Mouse (Mus musculus) gastrocnemius, adult 8-10 months (tissue): ENCODE results near the gene Calml4. TPM values are rescaled to one million over a fixed set of nuclear protein-coding genes. Genes with fewer than 3 reads are reported as not detected.
A peak's percentile ranks its signal among the peaks of the same experiment; 100 is the strongest.
"Not testable (repeated sequence)": the region's sequence is repeated elsewhere in the genome, so short reads cannot be mapped to it uniquely, and the experiment has no call there.

ENCODE experiments used
- DNase-seq, 2 experiments: peaks; one replicate each; pipeline ENCODE4 v3.0.0; 2022; ENCODE audit warnings: low spot score in 2 of 2
- total RNA-seq, 4 experiments: library from RNA; stranded (reverse); gene quantifications; 2 replicates each; pipeline ENCODE4 v1.2.4; 2022

Gene Calml4
- 1 to 10 TPM in 3 of 4 experiments, under 1 TPM in 1; 0.86 to 1.9 (median 1.4) TPM for total RNA-seq

- peak; percentile 75 to 80 for DNase-seq
Observed at GRCm38 (mm10) chr9:62857719-62858261, at the start of gene Calml4. Calml4 (plus strand) TSS chr9:62858080.

DNA sequence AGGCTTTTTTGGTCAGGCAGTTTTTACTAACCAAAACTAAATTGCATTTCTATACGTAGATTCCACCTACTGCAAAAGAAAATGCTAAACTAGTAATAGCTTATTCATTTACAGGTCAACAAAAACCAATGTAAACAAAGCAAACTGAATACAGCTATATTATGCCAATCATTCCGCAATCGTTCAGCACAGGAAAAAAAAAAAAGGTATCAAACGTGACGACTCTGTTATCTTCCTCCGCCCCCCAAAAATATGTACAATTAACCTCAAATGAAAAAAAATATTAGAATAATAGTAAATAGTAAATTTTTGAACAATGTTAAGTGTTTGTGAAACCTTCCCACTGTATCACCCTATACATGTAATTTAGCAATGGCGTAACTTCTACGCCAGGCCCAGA, 47.8 kb upstream of the Calml4 start:
- DNase-seq: no peak

DNA sequence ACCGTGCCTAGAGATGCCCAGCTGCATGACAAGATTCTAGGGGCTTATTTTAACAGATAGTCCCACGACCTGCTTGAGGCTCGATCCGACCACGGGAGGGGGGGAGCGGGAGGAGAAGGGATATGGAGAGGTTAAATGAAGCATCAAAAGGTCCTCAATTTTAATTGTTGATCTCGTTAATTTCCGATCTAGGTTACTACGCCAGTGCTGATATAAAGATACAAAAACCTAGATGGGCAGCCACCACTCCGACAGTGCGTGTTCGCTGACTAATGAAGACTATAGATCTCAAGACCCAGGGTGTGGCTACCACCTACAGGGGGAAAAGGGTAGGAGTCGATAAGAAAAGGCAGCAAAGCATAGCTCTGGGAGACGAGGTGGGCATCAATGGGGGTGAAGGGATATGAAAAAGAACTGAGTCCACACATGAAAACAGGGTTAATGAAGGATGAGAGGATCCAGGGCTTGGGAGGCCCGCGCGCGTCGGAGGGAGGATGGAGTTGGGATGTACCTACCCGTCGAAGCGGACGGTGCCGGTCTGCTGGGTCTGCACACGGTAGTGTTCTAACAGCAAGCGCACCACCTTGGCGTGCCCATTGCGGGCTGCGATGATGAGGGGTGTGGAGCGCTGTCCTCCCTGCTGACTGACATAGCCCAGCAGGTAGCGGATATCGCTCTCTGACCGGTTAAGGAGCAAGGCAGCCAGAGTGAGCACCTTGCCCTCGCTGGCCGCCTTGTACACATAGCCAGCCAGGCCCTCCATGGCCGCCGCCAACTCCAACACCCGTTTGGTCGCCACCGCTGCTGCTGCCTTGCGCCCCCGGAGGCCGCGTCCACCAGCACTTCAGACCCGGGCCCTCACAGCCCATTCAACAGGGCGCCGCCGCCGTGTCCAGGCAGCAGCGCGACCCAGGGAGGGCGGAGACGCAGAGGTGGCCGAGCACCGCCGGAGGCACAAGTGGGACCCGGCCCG, 47.1 kb upstream of the Calml4 start:
- peak in 1 of 2 experiments; percentile 10 for DNase-seq

GRCm38 (mm10) chr9:62811516-62812121, 46.3 kb upstream of the Calml4 start, which contains the start of gene Fem1b:
Fem1b (minus strand) TSS chr9:62811934.
- DNase-seq: peak; percentile 80 to 81

GRCm38 (mm10) chr9:62812216-62813049, 45.4 kb upstream of the Calml4 start:
- no peak for DNase-seq

DNA sequence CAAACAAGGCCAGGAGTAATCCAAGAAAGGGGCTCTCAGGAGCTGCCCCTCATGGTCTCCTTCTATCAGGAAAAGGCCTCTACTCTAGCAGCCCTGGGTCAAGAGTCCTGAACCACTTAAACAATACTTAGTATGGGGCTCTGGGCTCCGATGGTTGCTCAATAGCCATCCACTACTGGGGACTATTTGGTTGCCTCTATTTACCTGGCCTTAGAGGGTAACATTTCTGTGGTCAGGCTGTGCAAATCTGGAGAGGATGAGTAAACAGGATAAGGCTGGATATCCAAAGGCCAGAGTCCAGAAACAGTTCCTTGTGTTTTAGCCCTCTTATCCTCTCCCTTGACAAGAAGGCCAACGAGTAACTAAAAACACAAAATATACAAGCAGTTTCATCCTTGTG, 43.1 kb upstream of the Calml4 start:
- no peak for DNase-seq

GRCm38 (mm10) chr9:62816323-62817098, 41.4 kb upstream of the Calml4 start:
- no peak for DNase-seq

DNA sequence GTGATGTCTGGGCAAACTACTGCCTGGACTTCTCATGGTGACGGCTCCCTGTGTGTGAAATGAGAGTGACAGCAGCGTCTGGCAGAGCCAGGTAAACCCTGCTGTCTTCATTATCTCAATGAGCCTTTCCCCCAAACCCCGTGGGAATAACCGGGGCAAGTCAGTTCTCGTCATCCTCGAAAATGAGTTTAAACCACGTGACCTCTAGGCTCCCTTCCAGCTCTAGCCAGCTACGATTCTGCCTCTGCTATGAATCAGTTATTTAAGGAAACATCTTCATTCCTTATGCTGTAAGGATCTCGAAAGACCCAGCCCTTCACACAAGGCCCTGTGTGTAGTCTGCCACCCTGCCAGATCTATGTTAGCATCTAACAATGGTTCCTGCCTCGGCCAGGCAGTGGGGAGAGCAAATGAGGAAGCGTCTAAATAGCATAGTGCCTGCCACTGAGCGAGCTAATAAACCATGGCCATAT, 40.7 kb upstream of the Calml4 start:
- DNase-seq: no peak

DNA sequence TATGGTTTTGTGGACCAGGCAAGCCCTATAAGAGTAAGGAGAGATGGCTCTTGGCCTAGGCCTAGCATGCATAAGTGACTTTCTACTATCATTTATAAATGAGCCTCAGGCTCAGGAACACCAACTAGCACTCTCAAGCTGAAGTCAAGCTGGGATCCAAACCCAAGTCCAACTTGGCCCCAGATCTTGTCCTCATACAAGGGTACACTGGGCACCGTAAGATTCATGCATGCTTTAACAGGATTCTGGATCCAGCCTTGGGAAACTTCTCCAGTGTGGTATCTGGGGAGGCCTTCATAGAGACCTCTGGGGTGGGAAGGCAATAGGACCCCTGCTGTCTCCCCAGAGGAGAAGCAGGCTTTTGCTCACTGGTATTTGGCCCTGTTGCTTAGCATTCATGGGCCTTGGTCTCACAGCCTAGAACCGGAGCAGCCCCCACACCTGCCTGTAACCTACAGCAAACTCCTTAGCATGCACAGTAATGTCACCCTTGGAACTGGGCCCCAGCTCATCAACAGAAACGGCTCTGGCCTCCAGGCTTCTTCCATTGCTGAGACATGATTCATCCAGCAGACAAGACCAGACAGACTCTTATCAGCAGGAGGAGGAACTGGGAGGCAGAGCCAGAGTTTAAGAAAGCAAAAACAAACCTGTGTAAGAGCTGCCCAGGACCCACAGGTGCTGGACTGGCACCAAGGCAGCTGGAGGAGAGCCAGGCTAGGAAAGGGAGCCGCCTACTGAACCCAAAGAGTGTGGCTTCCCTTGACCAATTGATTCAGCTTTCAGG, 39.9 kb upstream of the Calml4 start:
- no peak for DNase-seq

- no peak for DNase-seq
Observed at GRCm38 (mm10) chr9:62819494-62819893, 38.4 kb upstream of the Calml4 start.

- DNase-seq: not testable (repeated sequence)
Observed at GRCm38 (mm10) chr9:62819910-62820309, 38.0 kb upstream of the Calml4 start.

DNA sequence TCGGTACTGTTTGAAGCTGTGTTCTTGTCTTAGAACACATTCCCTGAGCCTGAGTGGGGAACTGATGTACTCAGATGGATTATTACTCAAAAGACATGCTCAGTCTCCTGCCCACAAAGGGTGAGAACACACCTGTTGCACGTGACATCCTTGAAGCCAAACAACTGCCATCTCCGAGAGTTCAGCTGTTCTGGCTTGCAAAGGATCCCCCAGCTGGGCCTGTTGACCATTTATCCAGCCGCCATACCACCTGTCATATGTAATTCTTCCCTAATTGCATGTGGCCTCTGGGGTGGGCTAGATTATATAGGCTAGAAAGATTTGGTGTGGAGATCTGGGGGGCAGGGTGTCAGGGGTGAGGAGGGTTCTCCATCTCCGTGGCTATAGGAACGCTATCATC, 37.1 kb upstream of the Calml4 start:
- no peak for DNase-seq

DNA sequence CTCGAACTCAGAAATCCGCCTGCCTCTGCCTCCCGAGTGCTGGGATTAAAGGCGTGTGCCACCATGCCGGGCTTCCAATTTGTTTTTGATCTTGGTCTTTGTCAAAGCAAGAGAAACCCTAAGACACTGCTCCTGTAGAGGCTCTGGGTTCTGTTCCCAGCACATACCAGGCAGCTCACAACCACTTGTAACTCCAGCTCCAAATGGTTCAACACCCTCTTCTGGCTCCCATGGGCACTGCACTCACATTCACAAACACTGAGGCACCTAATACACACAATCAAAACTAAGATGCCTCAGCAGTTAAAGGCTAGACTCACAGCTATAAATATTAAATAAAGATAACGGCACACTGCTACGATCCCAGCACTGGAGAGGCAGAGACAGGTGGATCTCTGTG, 36.1 kb upstream of the Calml4 start:
- no peak for DNase-seq

DNA sequence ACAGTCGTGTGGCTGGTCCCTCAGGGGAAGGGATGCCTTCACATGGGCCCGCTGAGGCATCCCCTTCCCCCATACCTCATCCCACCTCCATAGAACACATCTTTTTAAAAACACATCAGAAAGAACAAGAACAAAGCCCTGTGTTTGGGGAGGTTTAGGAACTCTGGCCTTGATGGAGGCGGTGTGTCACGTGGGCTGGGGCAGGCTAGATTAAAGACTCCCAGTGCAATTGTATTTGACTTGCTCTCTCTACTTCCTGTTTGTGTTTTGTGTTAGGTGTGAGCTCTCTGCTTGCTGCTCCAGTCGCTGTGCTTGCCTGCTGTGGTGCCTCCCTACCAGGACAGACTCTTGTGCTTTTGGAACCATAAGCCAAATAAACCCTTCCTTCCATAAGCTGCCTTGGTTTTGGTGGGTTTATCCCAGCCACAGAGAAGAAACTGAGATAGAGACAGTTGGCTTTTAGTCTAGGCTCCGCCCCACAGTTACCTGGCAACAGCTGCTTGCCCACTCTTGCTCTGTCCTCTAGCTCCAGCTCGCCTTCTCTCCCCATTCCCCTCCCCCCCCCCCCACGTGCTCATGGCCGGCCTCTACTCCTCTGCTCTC, 32.0 kb upstream of the Calml4 start:
- no peak for DNase-seq

- DNase-seq: no peak
Observed at GRCm38 (mm10) chr9:62826456-62826855, 31.4 kb upstream of the Calml4 start.

DNA sequence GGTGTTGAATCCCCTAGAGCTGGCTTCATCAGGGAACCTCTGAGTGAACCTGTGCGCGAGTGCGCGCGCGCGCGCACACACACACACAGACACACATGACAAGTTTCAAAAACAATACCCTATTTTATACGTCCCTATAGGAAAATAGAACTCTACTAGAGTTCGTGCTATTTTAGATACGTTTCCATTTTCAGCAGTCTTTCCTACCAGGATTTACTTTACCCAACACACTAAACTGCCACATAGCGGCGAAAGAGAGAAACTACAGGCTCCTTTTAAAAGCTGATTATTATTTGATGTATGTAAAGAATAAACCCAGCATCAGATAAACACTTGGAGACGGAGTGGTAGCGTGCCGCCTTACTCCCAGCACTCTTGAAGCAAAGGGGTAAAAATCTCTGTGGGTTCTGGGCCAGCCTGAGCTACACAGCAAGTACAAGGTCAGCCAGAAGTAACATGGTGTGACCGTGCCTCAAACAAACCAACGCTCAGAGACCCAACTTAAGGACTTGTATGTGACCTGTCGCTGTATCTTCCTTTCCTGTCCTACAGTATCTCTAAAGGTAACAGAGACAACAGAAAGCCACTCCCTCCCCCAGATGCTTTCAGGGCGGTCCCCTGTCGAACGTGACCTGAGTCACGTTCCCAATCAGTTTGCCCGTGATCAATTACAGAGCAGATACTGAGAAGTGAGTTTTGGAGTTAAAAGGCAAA, 29.8 kb upstream of the Calml4 start:
- no peak for DNase-seq

- DNase-seq: peak; percentile 94
Observed at GRCm38 (mm10) chr9:62828662-62829086, 29.2 kb upstream of the Calml4 start.

DNA sequence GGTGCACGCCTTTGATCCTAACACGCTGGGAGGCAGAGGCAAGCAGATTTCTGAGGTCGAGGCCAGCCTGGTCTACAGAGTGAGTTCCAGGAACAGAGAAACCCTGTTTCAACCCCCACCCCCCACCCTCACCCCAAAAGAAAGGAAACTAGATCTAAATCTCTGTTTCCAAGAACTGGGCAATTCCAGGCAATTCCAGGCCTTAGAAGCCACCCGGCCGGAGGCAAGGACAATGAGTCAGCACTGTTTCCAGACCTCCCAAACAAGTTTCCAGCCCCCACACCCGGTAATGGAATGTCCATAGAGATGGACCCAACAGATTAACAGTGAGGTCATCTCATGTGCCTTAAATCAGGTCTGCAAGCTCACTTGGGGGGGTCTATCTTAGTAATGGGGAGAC, 28.0 kb upstream of the Calml4 start:
- DNase-seq: no peak
